Mouse (Mus musculus) kidney, adult 2 months (tissue): ENCODE measurements at regions not wholly inside any gene's neighbourhood (a gene's known extent, or its start where the extent isn't known, plus 50 kb on each side); places are given as distances from the start of the nearest gene placed in this dataset.

Experiments used
- DNase-seq: peaks from one replicate; pipeline ENCODE4 v3.0.0; 2021
- H3K27ac ChIP-seq: fragments of 200-500 bp; 2 replicates; pipeline ENCODE4 v1.5.1; 2012; ENCODE audit warnings: low read depth, low read length, control low read depth, inconsistent platforms; ENCODE audit not compliant: insufficient read depth
- H3K27me3 ChIP-seq: fragments of 200-500 bp; replicated peaks from 2 replicates; pipeline ENCODE4 v1.6.1; 2012; ENCODE audit warnings: mild to moderate bottlenecking, moderate library complexity, low read length, inconsistent platforms; ENCODE audit not compliant: control insufficient read depth, insufficient read depth
- H3K36me3 ChIP-seq: fragments of 200-500 bp; 2 replicates; pipeline ENCODE4 v1.6.1; 2012; ENCODE audit warnings: mild to moderate bottlenecking, moderate library complexity, low read length, inconsistent platforms; ENCODE audit not compliant: control insufficient read depth, insufficient read depth
- H3K4me1 ChIP-seq: fragments of 200-500 bp; 2 replicates; pipeline ENCODE4 v1.6.1; 2011; ENCODE audit warnings: low read length; ENCODE audit not compliant: control insufficient read depth, insufficient read depth
- H3K4me3 ChIP-seq: fragments of 200-500 bp; 2 replicates; pipeline ENCODE4 v1.5.1; 2011; ENCODE audit warnings: mild to moderate bottlenecking, low read depth, low read length, control low read depth; ENCODE audit not compliant: insufficient read depth
- CTCF ChIP-seq: fragments of 200-500 bp; conservative IDR thresholded peaks from 2 replicates; pipeline ENCODE4 v1.5.1; 2011; ENCODE audit warnings: low read depth, mild to moderate bottlenecking, control low read depth, low read length, moderate library complexity, mixed read lengths; ENCODE audit not compliant: insufficient read depth, insufficient read length
- POLR2A ChIP-seq: fragments of 200-500 bp; IDR thresholded peaks from one replicate; pipeline ENCODE4 v1.6.1; 2011; ENCODE audit warnings: low read depth, low read length, control low read depth
- WGBS: fragments of 180-500 bp; shearing (Covaris S2); methylation state at CpG from one replicate; pipeline ENCODE4 v1.1.7; 2018; 5-methylcytosine and 5-hydroxymethylcytosine counted together

DNA sequence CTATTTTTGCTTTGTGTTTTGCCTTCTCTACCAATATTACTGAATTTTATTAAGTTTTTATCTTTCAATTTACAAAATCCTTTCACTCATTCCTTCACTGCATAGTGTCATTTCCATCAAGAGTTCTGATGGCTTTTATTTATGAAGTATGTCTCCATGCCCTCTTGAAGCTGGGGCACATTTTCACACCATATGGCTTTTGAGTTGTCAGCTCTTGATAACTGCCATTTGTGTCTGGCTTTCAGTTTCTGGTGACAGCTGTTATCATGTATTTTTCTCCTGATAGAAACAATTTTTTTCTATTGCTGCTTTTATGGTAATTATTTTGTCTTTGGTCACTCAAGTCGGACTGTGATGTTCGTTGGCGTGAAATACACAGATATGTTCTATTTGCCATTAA lies 756.5 kb downstream of the Fat4 start:
- DNase-seq = no peak
- H3K27me3 ChIP-seq = no peaks in the 10 kb centered on the region
- H3K27ac ChIP-seq = no peak overlapping the region
- TF ChIP-seq CTCF (no peak), POLR2A (no peak)
- no peak overlapping the region for H3K4me3 ChIP-seq
- 89% methylated on average over 3 of the region's 3 CpGs for WGBS
- H3K36me3 ChIP-seq = no peaks in the 10 kb centered on the region
- H3K4me1 ChIP-seq = no peaks in the 10 kb centered on the region

DNA sequence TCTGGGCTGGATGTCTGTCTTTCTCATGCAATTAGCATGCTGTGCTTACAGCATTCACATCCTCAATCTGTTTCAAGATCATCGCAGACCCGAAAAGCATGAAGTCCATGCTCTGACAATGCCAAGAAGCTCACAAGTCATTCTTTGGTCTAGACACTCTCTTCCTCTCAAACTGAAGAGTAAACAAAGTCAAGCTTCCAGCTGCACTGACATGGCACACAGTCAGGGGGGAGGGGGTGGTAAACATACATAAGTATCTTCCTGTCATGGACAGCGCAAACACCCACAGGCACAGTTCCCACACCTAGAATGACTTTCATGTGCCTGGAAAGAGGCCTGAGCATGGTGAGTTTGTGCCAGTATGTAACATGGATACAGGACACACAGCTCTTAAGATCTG lies 780.1 kb downstream of the Fat4 start:
- Histone ChIP-seq H3K27ac (no peak overlapping the region), H3K36me3 (no peaks in the 10 kb centered on the region), H3K27me3 (no peaks in the 10 kb centered on the region), H3K4me3 (no peak overlapping the region), H3K4me1 (no peaks in the 10 kb centered on the region)
- TF ChIP-seq CTCF = no peak
- TF ChIP-seq POLR2A = no peak
- no peak for DNase-seq
- WGBS = 65% methylated on average over 3 of the region's 3 CpGs

DNA sequence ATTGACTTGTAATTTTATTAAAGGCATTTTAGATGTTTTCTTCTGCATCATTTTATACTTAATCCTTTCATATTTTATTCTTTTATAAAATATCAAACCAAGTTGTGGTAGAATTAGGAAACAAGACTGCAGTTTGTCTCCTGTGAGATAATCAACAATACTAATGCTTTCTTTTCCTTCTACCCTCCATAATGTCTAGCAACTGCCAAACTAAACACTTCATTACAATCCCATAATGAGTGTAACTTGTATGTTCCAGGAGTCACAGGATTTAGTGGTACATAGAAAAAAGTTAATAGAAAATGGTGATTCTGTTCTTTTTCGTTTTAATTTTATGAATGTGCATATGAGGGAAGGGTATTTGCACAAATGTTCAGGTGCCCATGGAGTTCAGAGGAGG lies 782.4 kb downstream of the Fat4 start:
- 57% methylated on average over 1 of the region's 1 CpGs for WGBS
- TF ChIP-seq POLR2A (no peak), CTCF (no peak)
- H3K4me3 ChIP-seq = no peak overlapping the region
- no peaks in the 10 kb centered on the region for H3K36me3 ChIP-seq
- no peaks in the 10 kb centered on the region for H3K4me1 ChIP-seq
- H3K27me3 ChIP-seq = no peaks in the 10 kb centered on the region
- H3K27ac ChIP-seq = no peak overlapping the region
- no peak for DNase-seq

GRCm38 (mm10) chr3:39673997-39674396 lies 787.3 kb downstream of the Fat4 start:
- Histone ChIP-seq H3K27ac (no peak overlapping the region), H3K4me1 (no peaks in the 10 kb centered on the region), H3K36me3 (no peaks in the 10 kb centered on the region), H3K27me3 (no peaks in the 10 kb centered on the region), H3K4me3 (no peak overlapping the region)
- TF ChIP-seq POLR2A = no peak
- TF ChIP-seq CTCF = no peak
- no peak for DNase-seq
- WGBS = 86% methylated on average over 7 of the region's 7 CpGs

DNA sequence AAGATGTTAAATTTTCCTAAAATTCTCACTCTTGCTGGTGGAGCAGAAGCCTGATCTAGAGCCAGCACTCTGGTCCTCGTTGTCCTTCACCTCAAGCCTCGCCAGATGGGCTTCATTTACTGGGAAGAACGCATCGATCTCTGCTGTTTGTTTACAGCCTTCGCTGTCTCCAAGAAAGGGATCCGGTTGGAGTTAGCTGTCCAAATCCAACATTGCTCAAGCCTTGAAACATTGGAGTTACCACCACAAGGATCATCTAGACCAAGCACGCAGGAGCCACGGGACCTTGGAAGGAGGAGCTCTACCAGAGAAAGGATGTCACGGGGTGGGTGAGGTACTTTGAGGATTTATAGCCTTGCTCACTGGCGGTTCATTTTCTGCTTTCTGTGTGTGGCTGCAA lies 788.2 kb downstream of the Fat4 start:
- WGBS = 61% methylated on average over 10 of the region's 10 CpGs
- H3K4me3 ChIP-seq = no peak overlapping the region
- no peaks in the 10 kb centered on the region for H3K36me3 ChIP-seq
- DNase-seq = no peak
- no peak for TF ChIP-seq POLR2A
- no peak for TF ChIP-seq CTCF
- no peaks in the 10 kb centered on the region for H3K4me1 ChIP-seq
- H3K27me3 ChIP-seq = no peaks in the 10 kb centered on the region
- H3K27ac ChIP-seq = no peak overlapping the region

GRCm38 (mm10) chr3:39705610-39706009 lies 818.9 kb downstream of the Fat4 start:
- 83% methylated on average over 1 of the region's 1 CpGs for WGBS
- Histone ChIP-seq H3K27me3 (no peaks in the 10 kb centered on the region), H3K36me3 (no peaks in the 10 kb centered on the region), H3K27ac (no peak overlapping the region), H3K4me3 (no peak overlapping the region), H3K4me1 (no peaks in the 10 kb centered on the region)
- peak; percentile 59 for TF ChIP-seq CTCF
- no peak for TF ChIP-seq POLR2A
- no peak for DNase-seq

- DNase-seq = no peak
- TF ChIP-seq CTCF (no peak), POLR2A (no peak)
- H3K27me3 ChIP-seq = no peaks in the 10 kb centered on the region
- H3K4me3 ChIP-seq = no peak overlapping the region
- no peaks in the 10 kb centered on the region for H3K4me1 ChIP-seq
- no peaks in the 10 kb centered on the region for H3K36me3 ChIP-seq
- WGBS = 84% methylated on average over 13 of the region's 13 CpGs
- H3K27ac ChIP-seq = no peak overlapping the region
These were observed 818.0 kb upstream of the Intu start for GRCm38 (mm10) chr3:39712795-39713709.
